Mouse (Mus musculus) kidney, adult 2 months (tissue): ENCODE data around the gene Cdh13.

Experiments used
- CTCF ChIP-seq: fragments of 200-500 bp; conservative IDR thresholded peaks from 2 replicates; pipeline ENCODE4 v1.5.1; 2011; ENCODE audit warnings: low read depth, mild to moderate bottlenecking, control low read depth, low read length, moderate library complexity, mixed read lengths; ENCODE audit not compliant: insufficient read depth, insufficient read length
- POLR2A ChIP-seq: fragments of 200-500 bp; IDR thresholded peaks from one replicate; pipeline ENCODE4 v1.6.1; 2011; ENCODE audit warnings: low read depth, low read length, control low read depth

DNA sequence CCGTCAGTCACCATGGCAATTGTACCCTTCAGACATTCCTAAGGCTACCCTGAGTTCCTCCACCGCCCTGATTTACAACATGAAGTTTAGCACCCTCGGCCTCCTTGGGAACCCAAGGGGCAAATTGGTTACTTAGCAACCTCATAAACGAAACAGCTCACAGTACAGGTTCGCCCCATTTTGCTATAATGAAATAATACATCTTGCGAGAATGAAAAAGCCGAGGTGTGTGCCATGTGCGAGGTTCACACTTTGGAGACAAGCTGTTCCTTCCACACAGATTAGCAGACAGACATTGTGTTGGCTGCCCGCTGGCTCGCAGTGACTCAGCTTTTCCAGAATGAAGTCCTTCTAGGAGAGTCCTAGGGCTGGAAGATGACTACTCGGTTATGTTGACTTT is 737.2 kb downstream of the Cdh13 start:
- no peak for TF ChIP-seq POLR2A
- TF ChIP-seq CTCF, result no peak
